Mouse (Mus musculus) liver, adult 2 months (tissue): ENCODE results near the gene Iqcn. TPM values are rescaled to one million over a fixed set of nuclear protein-coding genes. Genes with fewer than 3 reads are reported as not detected.

Experiments used
- DNase-seq: peaks from one replicate; pipeline ENCODE4 v3.0.0-alpha.2; 2011; ENCODE audit warnings: low read depth, low spot score; ENCODE audit errors: extremely low read depth
- H3K27ac ChIP-seq: fragments of 200-500 bp; replicated peaks from 2 replicates; pipeline ENCODE4 v1.5.1; 2012; ENCODE audit warnings: low read depth, mild to moderate bottlenecking, control low read depth, inconsistent platforms, low read length; ENCODE audit not compliant: insufficient read depth
- H3K27me3 ChIP-seq: fragments of 200-500 bp; 2 replicates; pipeline ENCODE4 v1.6.1; 2012; ENCODE audit warnings: mild to moderate bottlenecking, moderate library complexity, low read length, inconsistent platforms; ENCODE audit not compliant: control insufficient read depth, insufficient read depth
- H3K36me3 ChIP-seq: fragments of 200-500 bp; 2 replicates; pipeline ENCODE4 v1.6.1; 2012; ENCODE audit warnings: low read length, inconsistent platforms; ENCODE audit not compliant: control insufficient read depth, insufficient read depth
- H3K4me1 ChIP-seq: fragments of 200-500 bp; 2 replicates; pipeline ENCODE4 v1.6.1; 2011; ENCODE audit warnings: low read length; ENCODE audit not compliant: control insufficient read depth, insufficient read depth
- H3K4me3 ChIP-seq: fragments of 200-500 bp; 2 replicates; pipeline ENCODE4 v1.5.1; 2011; ENCODE audit warnings: low read depth, mild to moderate bottlenecking, control low read depth, low read length, moderate library complexity; ENCODE audit not compliant: insufficient read depth
- H3K79me2 ChIP-seq: fragments of 200-500 bp; 2 replicates; pipeline ENCODE4 v1.6.1; 2012; ENCODE audit warnings: inconsistent platforms, mild to moderate bottlenecking, low read length, moderate library complexity; ENCODE audit not compliant: control insufficient read depth, insufficient read depth
- H3K9ac ChIP-seq: fragments of 200-500 bp; 2 replicates; pipeline ENCODE4 v1.6.1; 2012; ENCODE audit warnings: low read depth, mild to moderate bottlenecking, control low read depth, inconsistent platforms, low read length
- CTCF ChIP-seq: fragments of 200-500 bp; IDR thresholded peaks from 2 replicates; pipeline ENCODE4 v1.5.1; 2011; ENCODE audit warnings: low read depth, low read length, control low read depth
- POLR2A ChIP-seq: fragments of 200-500 bp; IDR thresholded peaks from 2 replicates; pipeline ENCODE4 v1.6.1; 2011; ENCODE audit warnings: low read length, control low read depth; ENCODE audit not compliant: insufficient read depth; ENCODE audit errors: extremely low read depth
- WGBS: fragments of 180-500 bp; shearing (Covaris S2); methylation state at CpG from one replicate; pipeline ENCODE4 v1.1.7; 2018; 5-methylcytosine and 5-hydroxymethylcytosine counted together
- polyA plus RNA-seq: library from polyadenylated mRNA; depleted of rRNA; stranded (reverse); fragments of >200 nt; gene quantifications from 2 replicates; pipeline ENCODE4 v1.2.3, GENCODE M21; 2012
- total RNA-seq: library from RNA; depleted of rRNA; stranded (reverse); fragments of >200 nt; gene quantifications from 2 replicates; pipeline ENCODE4 v1.2.3, GENCODE M21; 2014

The Iqcn gene
- total and polyA plus RNA-seq, 2 experiments = not detected

DNA sequence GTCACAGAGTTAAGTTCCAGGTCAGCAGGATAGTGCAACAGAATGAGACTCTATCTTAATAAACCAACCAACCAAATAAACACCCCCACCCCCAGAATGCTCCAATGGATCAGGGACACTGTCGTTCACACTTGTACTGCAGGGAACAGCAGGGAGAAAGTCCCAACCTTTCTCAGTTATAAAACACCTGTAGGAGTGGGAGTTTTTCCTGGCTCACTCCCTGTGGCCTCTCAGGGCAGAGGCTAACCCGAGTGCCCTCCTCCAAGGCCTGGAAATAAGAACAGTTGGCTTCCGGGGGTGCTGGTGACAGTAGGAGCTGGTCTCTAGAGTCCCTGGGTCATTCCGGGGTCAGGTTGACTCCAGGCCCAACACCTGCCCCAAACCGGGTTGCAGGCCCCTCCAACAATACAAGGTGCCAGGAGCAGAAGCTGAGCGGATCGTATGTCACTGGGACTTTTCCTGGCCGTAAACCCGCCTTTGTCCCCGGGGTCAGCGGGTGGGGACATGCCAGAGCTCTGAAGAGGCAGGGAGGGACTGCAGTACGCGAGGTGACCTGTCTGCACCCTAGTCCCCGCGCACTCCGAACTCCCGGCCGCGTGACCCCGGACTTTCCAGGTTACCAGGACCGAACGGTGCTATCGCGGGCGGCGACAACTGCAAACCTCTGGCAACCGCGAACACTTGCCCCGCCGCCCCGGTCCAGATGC lies 44.2 kb upstream of the Iqcn start:
- no peak for TF ChIP-seq CTCF
- no peak for TF ChIP-seq POLR2A
- under 1% methylated on average over 31 of the region's 31 CpGs for WGBS
- Histone ChIP-seq H3K4me1 (peaks cover 14% of the 10 kb centered on the region), H3K9ac (peak overlapping the region; percentile 95), H3K4me3 (peak overlapping the region; percentile 90), H3K27ac (peak overlapping the region; percentile 82), H3K36me3 (peaks cover 16% of the 10 kb centered on the region), H3K27me3 (no peaks in the 10 kb centered on the region), H3K79me2 (peaks cover 11% of the 10 kb centered on the region; the same call in 1 of the 2 replicates)
- peak; percentile 85 for DNase-seq

DNA sequence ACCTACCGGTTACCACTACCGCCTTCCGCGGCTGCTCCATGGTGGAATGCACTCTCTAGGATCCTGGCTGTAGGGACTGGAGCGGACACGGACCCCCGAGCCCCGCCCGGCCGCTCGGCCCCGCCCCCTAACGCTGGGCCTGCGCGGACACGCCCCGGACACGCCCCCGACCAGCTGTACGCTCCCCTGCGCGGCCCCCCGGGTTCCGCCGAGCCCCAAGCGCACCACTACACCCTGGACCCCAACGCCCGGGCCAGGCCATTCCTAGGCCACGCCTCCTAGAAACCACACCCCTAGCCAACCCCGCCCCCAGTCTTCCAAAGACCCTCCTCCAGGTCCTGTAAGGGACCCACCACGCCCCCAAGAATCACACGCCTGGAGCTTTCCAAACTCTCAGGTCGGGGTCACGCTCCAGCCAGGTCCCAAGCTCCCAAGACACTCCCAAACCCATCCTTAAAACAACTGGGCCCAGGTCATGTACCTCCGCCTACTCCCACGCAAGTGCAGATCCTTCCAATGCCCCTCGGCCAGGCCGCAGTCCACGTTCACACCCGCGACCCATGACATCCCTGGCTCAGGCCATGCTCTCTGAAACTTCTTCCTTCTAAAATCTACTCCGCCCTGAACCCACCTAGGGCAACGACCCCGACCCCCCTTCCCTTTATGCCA lies 43.5 kb upstream of the Iqcn start:
- H3K36me3 ChIP-seq = peaks cover 14% of the 10 kb centered on the region
- peak; percentile 74; the same call in 1 of the 2 replicates for TF ChIP-seq POLR2A
- TF ChIP-seq CTCF = no peak
- 1% methylated on average over 44 of the region's 44 CpGs for WGBS
- peak; percentile 86 for DNase-seq
- peaks cover 14% of the 10 kb centered on the region for H3K4me1 ChIP-seq
- H3K27me3 ChIP-seq = no peaks in the 10 kb centered on the region
- peak overlapping the region; percentile 90 for H3K4me3 ChIP-seq
- peak overlapping the region; percentile 95 for H3K9ac ChIP-seq
- H3K79me2 ChIP-seq = peaks cover 11% of the 10 kb centered on the region; the same call in 1 of the 2 replicates
- peak overlapping the region; percentile 82 for H3K27ac ChIP-seq

DNA sequence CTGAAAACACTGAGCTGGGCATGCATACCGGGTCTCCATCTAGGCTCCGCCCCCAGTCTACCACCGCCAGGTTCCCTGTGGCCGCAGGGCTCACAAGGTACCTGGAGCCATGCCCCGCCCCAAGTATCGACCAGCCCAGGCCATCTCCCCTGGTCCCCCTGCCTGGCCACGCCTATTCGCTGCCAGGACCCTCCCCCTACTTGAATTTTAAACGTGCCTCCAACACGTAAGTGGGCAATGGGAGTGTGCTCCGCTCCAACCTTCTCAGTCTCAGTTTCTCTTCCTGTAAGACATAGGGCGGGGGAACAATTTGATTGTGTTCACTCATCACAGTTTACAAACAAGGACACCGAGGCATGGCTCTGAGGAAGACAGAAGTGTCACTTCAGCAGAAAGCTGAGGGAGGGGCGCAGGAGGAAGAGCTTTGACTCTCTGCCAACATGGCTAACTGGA lies 43.0 kb upstream of the Iqcn start, which contains the start of gene Pgpep1:
Gene Pgpep1 (minus strand): TSS at position 116 of the 453 bp plus-strand sequence.
- Histone ChIP-seq H3K4me1 (peaks cover 15% of the 10 kb centered on the region), H3K79me2 (peaks cover 9% of the 10 kb centered on the region; the same call in 1 of the 2 replicates), H3K4me3 (peak within 1 kb of the TSS; percentile 90), H3K9ac (peak within 1 kb of the TSS; percentile 95), H3K36me3 (peaks cover 10% of the 10 kb centered on the region), H3K27ac (peak within 1 kb of the TSS; percentile 82), H3K27me3 (no peaks in the 10 kb centered on the region)
- WGBS = 6% methylated on average over 14 of the region's 14 CpGs
- TF ChIP-seq CTCF = no peak
- no peak for TF ChIP-seq POLR2A
- peak; percentile 66 for DNase-seq

DNA sequence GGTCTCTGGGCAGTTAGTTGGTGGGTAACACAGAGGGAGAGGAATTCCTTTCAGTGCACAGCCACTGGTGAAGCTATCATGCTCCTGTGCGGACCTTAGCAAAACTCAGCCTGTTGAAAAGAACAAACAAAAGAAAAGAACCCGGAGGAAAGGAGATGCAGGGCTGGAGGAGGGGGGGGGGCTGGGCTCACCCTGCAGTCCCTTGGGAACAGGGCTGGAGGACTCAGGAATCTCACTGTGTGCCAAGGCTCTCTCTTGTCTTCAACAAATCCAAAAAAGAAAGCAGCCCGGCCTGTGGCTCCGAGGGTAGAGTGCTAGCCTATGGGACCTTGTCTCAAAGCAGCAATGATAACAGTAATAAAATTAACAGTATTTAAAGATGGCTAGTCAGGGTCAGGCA lies 39.6 kb upstream of the Iqcn start:
- no peak overlapping the region for H3K4me3 ChIP-seq
- TF ChIP-seq CTCF (no peak), POLR2A (no peak)
- DNase-seq = no peak
- no peak overlapping the region for H3K27ac ChIP-seq
- H3K79me2 ChIP-seq = no peaks in the 10 kb centered on the region; the same call in 1 of the 2 replicates
- H3K27me3 ChIP-seq = no peaks in the 10 kb centered on the region
- no peaks in the 10 kb centered on the region for H3K36me3 ChIP-seq
- peaks cover 14% of the 10 kb centered on the region for H3K4me1 ChIP-seq
- H3K9ac ChIP-seq = no peak overlapping the region
- WGBS = 78% methylated on average over 4 of the region's 4 CpGs

DNA sequence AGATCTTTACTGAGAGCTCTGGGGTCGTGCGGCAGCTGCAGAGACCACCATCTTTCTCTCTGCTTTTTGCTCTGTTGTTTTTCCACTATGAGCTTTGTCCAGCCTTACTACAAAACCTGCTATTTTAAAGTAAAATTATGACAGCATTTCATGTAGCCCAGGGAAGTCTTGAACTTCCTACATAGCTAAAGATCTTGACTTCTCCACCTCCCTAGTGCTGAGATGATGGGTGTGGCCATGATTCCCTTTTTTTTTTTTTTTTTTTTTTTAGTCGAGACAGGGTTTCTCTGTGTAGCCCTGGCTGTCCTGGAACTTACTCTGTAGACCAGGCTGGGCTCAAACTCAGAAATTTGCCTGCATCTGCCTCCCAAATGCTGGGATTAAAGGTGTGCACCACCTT lies 38.6 kb upstream of the Iqcn start:
- Histone ChIP-seq H3K27me3 (no peaks in the 10 kb centered on the region), H3K36me3 (no peaks in the 10 kb centered on the region), H3K9ac (no peak overlapping the region), H3K4me1 (peaks cover 13% of the 10 kb centered on the region), H3K79me2 (no peaks in the 10 kb centered on the region), H3K4me3 (no peak overlapping the region), H3K27ac (no peak overlapping the region)
- no peak for DNase-seq
- TF ChIP-seq CTCF = no peak
- no peak for TF ChIP-seq POLR2A
- WGBS = 82% methylated on average over 3 of the region's 3 CpGs
